Mouse (Mus musculus) embryonic facial prominence, embryonic 12.5 days (tissue): Measurements from ENCODE around the gene Acpp. TPM values are rescaled to one million over a fixed set of nuclear protein-coding genes. Genes with fewer than 3 reads are reported as not detected.

Experiments used
- ATAC-seq: fragments of 200-750 bp; cut with Nextera tagmentation; 2 replicates; pipeline ENCODE4 v1.8.0; 2017; ENCODE audit not compliant: insufficient number of reproducible peaks, insufficient read depth, low FRiP score, low TSS enrichment
- H3K27ac ChIP-seq: fragments of 300-500 bp; sonication (generic); 2 replicates; pipeline ENCODE4 v1.5.1; 2016; ENCODE audit warnings: mild to moderate bottlenecking
- H3K27me3 ChIP-seq: fragments of 300-500 bp; sonication (generic); 2 replicates; pipeline ENCODE4 v1.6.1; 2016; ENCODE audit warnings: mild to moderate bottlenecking, moderate library complexity
- H3K36me3 ChIP-seq: fragments of 300-500 bp; sonication (generic); 2 replicates; pipeline ENCODE4 v1.6.1; 2016; ENCODE audit warnings: mild to moderate bottlenecking
- H3K4me1 ChIP-seq: fragments of 300-500 bp; sonication (generic); 2 replicates; pipeline ENCODE4 v1.6.1; 2016
- H3K4me2 ChIP-seq: fragments of 300-500 bp; sonication (generic); replicated peaks from 2 replicates; pipeline ENCODE4 v1.6.1; 2016; ENCODE audit warnings: mild to moderate bottlenecking, moderate library complexity
- H3K4me3 ChIP-seq: fragments of 300-500 bp; sonication (generic); 2 replicates; pipeline ENCODE4 v1.5.1; 2016; ENCODE audit warnings: mild to moderate bottlenecking
- H3K9ac ChIP-seq: fragments of 300-500 bp; sonication (generic); 2 replicates; pipeline ENCODE4 v1.6.1; 2016; ENCODE audit warnings: mild to moderate bottlenecking, moderate library complexity
- H3K9me3 ChIP-seq: fragments of 300-500 bp; sonication (generic); 2 replicates; pipeline ENCODE4 v1.6.1; 2016; ENCODE audit warnings: mild to moderate bottlenecking, moderate library complexity
- WGBS: fragments of 180-500 bp; shearing (Covaris S2); methylation state at CpG from one replicate; pipeline ENCODE4 v1.1.7; 2016; 5-methylcytosine and 5-hydroxymethylcytosine counted together
- polyA plus RNA-seq: library from polyadenylated mRNA; unstranded; fragments of >200 nt; fragmentation: Nextera tagmentation; extraction: Ambion mirVana; gene quantifications from 2 replicates; pipeline ENCODE4 v1.2.1, GENCODE M21; 2016

Acpp gene
- polyA plus RNA-seq, 1 experiment from 2014 or later: 0.92 TPM

DNA sequence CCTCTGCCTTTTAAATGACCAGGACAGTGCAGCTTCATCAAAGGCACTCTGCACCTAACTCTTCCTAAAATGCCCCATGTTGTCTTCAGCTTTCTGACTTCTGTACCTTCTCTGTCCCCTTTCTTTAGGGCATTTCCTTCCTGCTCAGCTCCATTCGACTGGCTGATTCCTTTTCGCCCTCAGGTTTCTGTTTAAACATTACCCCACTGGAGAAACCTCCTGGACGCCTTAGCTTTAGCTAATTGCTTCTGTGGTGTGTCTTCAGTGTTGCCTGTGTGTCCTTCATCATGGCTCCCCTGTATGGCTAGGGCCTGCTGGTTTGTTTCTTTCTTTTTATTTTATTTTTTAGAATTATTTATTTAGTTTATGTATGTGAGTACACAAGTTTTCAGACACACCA, 40.5 kb downstream of the Acpp start:
- Histone ChIP-seq H3K4me1 (no peaks in the 10 kb centered on the region), H3K9ac (no peak overlapping the region), H3K36me3 (no peaks in the 10 kb centered on the region), H3K4me2 (no peak overlapping the region), H3K27me3 (no peaks in the 10 kb centered on the region), H3K9me3 (no peaks in the 10 kb centered on the region), H3K27ac (no peak overlapping the region), H3K4me3 (no peak overlapping the region)
- ATAC-seq: no peak
- 70% methylated on average over 3 of the region's 3 CpGs for WGBS

GRCm38 (mm10) chr9:104284934-104285333, 52.6 kb downstream of the Acpp start:
- H3K4me3 ChIP-seq: no peak overlapping the region
- H3K36me3 ChIP-seq: no peaks in the 10 kb centered on the region
- no peak overlapping the region for H3K27ac ChIP-seq
- no peak overlapping the region for H3K4me2 ChIP-seq
- no peaks in the 10 kb centered on the region for H3K27me3 ChIP-seq
- WGBS: 69% methylated on average over 6 of the region's 6 CpGs
- H3K9me3 ChIP-seq: no peaks in the 10 kb centered on the region
- no peaks in the 10 kb centered on the region for H3K4me1 ChIP-seq
- no peak for ATAC-seq
- H3K9ac ChIP-seq: no peak overlapping the region

GRCm38 (mm10) chr9:104282536-104282935, 55.0 kb downstream of the Acpp start:
- Histone ChIP-seq H3K36me3 (no peaks in the 10 kb centered on the region), H3K27ac (no peak overlapping the region), H3K27me3 (no peaks in the 10 kb centered on the region), H3K9me3 (no peaks in the 10 kb centered on the region), H3K4me3 (no peak overlapping the region), H3K4me2 (no peak overlapping the region), H3K4me1 (no peaks in the 10 kb centered on the region), H3K9ac (no peak overlapping the region)
- 29% methylated on average over 8 of the region's 8 CpGs for WGBS
- ATAC-seq: no peak

GRCm38 (mm10) chr9:104281737-104282136, 55.8 kb downstream of the Acpp start:
- H3K27ac ChIP-seq: no peak overlapping the region
- no peaks in the 10 kb centered on the region for H3K36me3 ChIP-seq
- no peak for ATAC-seq
- no peak overlapping the region for H3K4me2 ChIP-seq
- H3K9me3 ChIP-seq: no peaks in the 10 kb centered on the region
- no peak overlapping the region for H3K4me3 ChIP-seq
- H3K27me3 ChIP-seq: no peaks in the 10 kb centered on the region
- H3K4me1 ChIP-seq: no peaks in the 10 kb centered on the region
- no peak overlapping the region for H3K9ac ChIP-seq
- WGBS: 76% methylated on average over 5 of the region's 5 CpGs

DNA sequence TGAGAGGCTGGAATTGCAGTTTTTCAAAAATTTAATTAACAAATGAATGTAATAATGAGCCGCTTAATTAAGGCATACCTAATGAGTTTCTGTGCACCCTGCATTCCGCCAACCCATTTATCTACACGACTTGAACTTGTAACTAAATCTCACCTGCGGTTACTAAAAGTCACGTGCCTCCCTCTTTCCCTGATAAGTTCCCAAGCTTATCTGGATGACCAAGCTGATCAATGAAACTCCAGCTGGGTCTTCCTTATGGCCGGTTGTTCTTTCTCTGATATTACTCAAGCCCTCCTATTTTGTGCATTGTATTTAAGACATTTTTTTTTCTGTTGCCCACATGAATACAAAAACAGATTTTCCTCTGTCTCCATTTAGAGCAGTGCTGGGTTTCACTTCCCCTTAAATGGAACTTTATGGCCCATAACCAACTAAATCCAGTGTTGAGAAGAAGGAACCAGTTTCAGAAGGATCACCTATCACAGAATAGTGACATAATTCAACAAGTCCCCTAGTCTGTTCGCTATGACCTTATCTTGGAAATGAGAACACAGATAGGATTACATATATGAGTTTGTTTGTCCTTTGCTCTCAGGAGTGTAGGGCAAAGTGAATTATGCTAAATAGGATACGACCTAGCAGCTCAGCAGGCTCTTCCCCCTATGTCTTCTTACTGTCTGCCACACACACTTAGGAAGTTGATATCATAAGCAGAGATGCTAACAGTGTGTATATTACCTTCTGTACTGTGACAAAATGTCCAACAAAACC, 56.6 kb downstream of the Acpp start:
- Histone ChIP-seq H3K4me2 (no peak overlapping the region), H3K9ac (no peak overlapping the region), H3K36me3 (no peaks in the 10 kb centered on the region), H3K4me1 (no peaks in the 10 kb centered on the region), H3K27me3 (no peaks in the 10 kb centered on the region), H3K27ac (no peak overlapping the region), H3K9me3 (no peaks in the 10 kb centered on the region), H3K4me3 (no peak overlapping the region)
- 79% methylated on average over 8 of the region's 8 CpGs for WGBS
- ATAC-seq: no peak

GRCm38 (mm10) chr9:104277528-104278162, 59.9 kb downstream of the Acpp start:
- no peak overlapping the region for H3K27ac ChIP-seq
- H3K4me1 ChIP-seq: no peaks in the 10 kb centered on the region
- no peaks in the 10 kb centered on the region for H3K36me3 ChIP-seq
- 22% methylated on average over 18 of the region's 18 CpGs for WGBS
- H3K4me2 ChIP-seq: no peak overlapping the region
- no peaks in the 10 kb centered on the region for H3K9me3 ChIP-seq
- no peaks in the 10 kb centered on the region for H3K27me3 ChIP-seq
- H3K9ac ChIP-seq: no peak overlapping the region
- ATAC-seq: no peak
- H3K4me3 ChIP-seq: no peak overlapping the region

GRCm38 (mm10) chr9:104275084-104275785, 62.3 kb downstream of the Acpp start:
- no peak for ATAC-seq

DNA sequence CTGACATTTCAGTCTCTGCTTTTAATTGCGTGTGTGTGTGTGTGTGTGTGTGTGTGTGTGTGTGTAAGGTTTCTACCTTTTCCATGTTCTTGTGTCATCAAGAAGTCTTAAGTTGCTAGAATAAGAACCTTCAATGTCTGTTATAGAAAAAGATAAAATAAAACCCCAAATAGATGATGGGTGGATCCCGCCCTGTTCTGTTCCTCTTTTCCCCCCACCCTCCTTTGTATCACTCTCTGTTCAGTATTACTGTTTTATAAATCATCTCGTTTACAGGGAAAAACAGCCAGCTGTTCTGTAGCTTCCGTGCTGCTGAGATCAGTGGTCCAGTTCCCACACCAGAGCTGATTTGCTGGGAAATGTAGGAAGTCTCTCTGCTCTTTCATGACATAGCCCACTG, 65.5 kb downstream of the Acpp start:
- Histone ChIP-seq H3K4me2 (no peak overlapping the region), H3K27me3 (no peaks in the 10 kb centered on the region), H3K4me1 (no peaks in the 10 kb centered on the region), H3K36me3 (no peaks in the 10 kb centered on the region), H3K9me3 (no peaks in the 10 kb centered on the region), H3K9ac (no peak overlapping the region), H3K27ac (no peak overlapping the region), H3K4me3 (no peak overlapping the region)
- 85% methylated on average over 4 of the region's 4 CpGs for WGBS
- no peak for ATAC-seq

More at GRCm38 (mm10) chr9:104275084-104275785, 62.3 kb downstream of the Acpp start:
- Histone ChIP-seq H3K9ac (no peak overlapping the region), H3K27ac (no peak overlapping the region), H3K4me2 (no peak overlapping the region), H3K4me3 (no peak overlapping the region), H3K36me3 (no peaks in the 10 kb centered on the region), H3K27me3 (no peaks in the 10 kb centered on the region), H3K4me1 (no peaks in the 10 kb centered on the region), H3K9me3 (no peaks in the 10 kb centered on the region)
- 85% methylated on average over 17 of the region's 17 CpGs for whole genome bisulfite sequencing

GRCm38 (mm10) chr9:104271642-104272041, 65.9 kb downstream of the Acpp start:
- WGBS: 75% methylated on average over 4 of the region's 4 CpGs
- no peak for ATAC-seq
- Histone ChIP-seq H3K4me1 (no peaks in the 10 kb centered on the region), H3K4me2 (no peak overlapping the region), H3K36me3 (no peaks in the 10 kb centered on the region), H3K4me3 (no peak overlapping the region), H3K27me3 (no peaks in the 10 kb centered on the region), H3K27ac (no peak overlapping the region), H3K9me3 (no peaks in the 10 kb centered on the region), H3K9ac (no peak overlapping the region)

DNA sequence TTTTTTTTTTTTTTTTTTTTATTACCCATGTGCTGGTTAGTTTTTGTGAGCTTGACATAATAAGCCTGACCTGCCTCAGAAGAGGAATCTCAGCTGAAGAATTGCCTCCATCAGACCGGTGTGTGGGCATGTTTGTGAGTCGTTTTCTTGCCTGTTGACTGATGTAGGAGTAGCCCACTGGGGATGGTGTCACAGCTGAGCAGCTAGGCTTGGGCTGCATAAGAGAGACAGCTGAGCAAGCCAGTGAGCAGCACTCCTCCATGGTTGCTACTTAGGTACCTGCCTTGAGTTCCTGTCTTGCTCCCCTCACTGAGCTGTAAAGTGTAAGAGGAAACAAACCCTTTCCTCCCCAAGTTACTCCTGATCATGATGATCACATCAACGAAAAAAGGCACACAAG, 67.6 kb downstream of the Acpp start:
- Histone ChIP-seq H3K9me3 (no peaks in the 10 kb centered on the region), H3K36me3 (no peaks in the 10 kb centered on the region), H3K4me1 (no peaks in the 10 kb centered on the region), H3K27ac (no peak overlapping the region), H3K4me3 (no peak overlapping the region), H3K27me3 (no peaks in the 10 kb centered on the region), H3K4me2 (no peak overlapping the region), H3K9ac (no peak overlapping the region)
- WGBS: 81% methylated on average over 3 of the region's 3 CpGs
- no peak for ATAC-seq

GRCm38 (mm10) chr9:104269349-104269871, 68.1 kb downstream of the Acpp start:
- no peaks in the 10 kb centered on the region for H3K9me3 ChIP-seq
- no peaks in the 10 kb centered on the region for H3K4me1 ChIP-seq
- no peaks in the 10 kb centered on the region for H3K27me3 ChIP-seq
- H3K9ac ChIP-seq: no peak overlapping the region
- no peak overlapping the region for H3K4me3 ChIP-seq
- no peaks in the 10 kb centered on the region for H3K36me3 ChIP-seq
- no peak overlapping the region for H3K4me2 ChIP-seq
- no peak for ATAC-seq
- no peak overlapping the region for H3K27ac ChIP-seq
- WGBS: 40% methylated on average over 10 of the region's 10 CpGs

DNA sequence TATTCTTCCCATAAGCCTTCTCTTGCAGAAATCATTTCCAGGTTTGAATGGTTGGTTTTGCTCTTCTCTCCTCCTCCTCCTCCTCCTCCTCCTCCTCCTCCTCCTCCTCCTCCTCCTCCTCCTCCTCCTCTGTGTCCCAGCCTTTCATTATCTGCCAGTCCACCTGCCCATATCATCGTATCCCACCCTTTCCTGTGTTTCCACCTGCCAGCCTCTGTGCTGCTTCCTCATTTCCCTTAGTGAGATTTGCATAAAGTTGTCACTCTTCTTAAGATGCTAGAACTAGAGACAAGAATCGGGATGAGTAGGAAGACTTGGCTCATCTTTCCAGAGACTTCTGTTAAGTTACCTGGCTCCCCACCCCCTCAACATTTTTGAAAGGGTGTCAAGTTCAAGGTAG, 73.0 kb downstream of the Acpp start:
- H3K27me3 ChIP-seq: no peaks in the 10 kb centered on the region
- H3K27ac ChIP-seq: no peak overlapping the region
- 74% methylated on average over 1 of the region's 2 CpGs for WGBS
- H3K9me3 ChIP-seq: no peaks in the 10 kb centered on the region
- H3K4me2 ChIP-seq: no peak overlapping the region
- H3K4me1 ChIP-seq: peaks cover 18% of the 10 kb centered on the region
- no peaks in the 10 kb centered on the region for H3K36me3 ChIP-seq
- ATAC-seq: no peak
- no peak overlapping the region for H3K4me3 ChIP-seq
- H3K9ac ChIP-seq: no peak overlapping the region
